Mouse (Mus musculus) lung, postnatal 4 days (tissue): ENCODE measurements around the gene Rbfox1.

Experiments used
- DNase-seq, 2 experiments: peaks; one replicate each; pipeline ENCODE4 v3.0.0; 2021

Gene Rbfox1

GRCm38 (mm10) chr16:7302416-7302815 lies 1417.3 kb downstream of the Rbfox1 start:
- no peak for DNase-seq

- DNase-seq: no peak
These were observed 1444.0 kb downstream of the Rbfox1 start for GRCm38 (mm10) chr16:7329196-7329595.

GRCm38 (mm10) chr16:7341186-7341585 lies 1456.0 kb downstream of the Rbfox1 start:
- DNase-seq: no peak

DNA sequence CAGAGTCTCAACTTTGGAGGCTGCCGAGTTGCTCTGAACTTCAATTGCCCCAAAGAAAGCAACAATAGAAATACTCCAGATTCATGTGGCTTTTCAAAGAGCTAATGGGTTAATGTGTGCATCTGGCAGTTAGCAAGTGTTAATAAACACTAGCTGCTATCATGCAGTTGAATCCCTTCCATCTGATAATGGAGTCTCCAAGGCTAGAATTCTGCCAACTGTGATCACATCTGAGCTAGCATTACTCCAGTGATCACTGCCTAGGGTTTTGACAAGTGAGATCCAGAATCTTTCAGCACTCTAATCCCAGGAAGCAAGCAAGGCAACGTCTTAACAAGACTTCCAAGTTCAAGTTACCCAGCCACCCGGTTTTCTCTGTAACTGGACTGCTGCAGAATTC lies 1460.1 kb downstream of the Rbfox1 start:
- DNase-seq: no peak

DNA sequence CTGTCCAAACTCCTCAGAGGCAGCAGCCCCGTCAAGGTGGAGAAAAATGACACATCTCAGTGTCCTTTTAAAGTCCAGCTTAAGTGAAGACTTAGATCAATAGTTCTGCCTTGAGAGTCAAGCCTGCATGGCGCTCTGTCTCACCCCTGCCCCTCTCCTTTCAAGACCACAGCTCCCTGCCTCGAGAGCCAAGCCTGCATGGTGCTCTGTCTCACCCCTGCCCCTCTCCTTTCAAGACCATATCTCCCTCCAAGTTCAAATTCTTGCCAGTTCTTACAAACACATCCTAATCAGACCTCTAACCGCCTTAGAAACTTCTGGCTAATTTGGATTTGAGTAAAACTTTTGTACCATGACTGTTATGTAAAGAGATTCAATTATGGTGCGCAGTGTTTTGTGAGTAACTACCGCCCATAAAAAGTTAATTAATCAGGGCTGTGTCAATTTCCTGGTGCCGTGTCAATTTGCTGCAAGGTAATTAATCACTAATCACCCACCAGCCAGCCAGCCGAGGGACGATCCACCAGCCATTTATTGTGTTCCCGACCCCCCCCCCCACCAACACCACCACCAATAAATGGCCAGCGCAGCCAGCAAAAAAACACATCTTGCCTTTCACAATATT lies 1461.0 kb downstream of the Rbfox1 start:
- DNase-seq: no peak

DNA sequence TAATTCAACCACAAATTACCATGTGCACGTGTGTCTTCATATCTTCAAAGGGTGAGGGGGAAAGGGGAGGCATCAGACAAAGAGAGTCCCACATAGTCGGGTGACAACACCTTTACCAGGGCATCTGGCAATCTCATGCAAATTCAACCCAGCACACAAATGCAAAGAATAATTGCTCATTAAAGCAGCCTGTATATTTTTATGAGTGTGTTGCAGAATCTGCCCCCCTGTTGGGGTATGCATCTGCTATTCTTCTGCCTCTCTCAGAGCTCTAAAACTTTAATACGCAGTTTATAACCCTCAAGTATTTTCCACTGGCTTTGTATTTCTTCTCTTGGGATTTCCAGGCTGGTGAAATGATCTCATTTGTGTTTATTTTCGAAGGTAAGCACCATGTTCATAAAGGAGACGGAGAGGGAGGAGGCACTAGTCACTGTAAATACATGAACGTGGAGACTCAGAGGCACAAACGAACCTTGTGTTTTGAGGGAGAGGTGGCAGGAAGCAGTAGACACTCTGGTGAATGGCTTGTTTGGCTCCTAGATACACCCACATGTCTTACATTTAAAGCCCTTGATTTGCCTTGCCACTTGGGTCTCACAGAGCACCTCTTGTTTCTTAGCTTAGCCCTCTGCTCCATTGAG lies 1462.5 kb downstream of the Rbfox1 start:
- no peak for DNase-seq

DNA sequence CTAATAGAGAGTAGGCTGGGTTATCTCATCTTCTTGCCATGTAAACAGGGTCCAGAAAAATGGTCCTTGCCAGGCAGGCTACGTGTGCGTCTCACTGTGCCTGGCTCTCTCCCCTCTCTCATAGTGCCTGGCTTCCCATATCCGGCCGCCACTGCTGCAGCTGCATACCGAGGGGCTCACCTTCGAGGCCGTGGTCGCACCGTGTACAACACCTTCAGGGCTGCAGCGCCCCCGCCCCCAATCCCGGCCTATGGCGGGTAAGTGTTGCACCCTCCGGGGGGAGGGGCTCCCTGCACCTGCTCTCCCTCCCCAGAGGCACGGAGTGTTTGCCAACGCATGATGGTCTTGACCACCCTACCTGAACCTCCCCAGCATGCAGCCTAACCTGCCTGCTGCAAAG lies 1467.7 kb downstream of the Rbfox1 start:
- DNase-seq: no peak

GRCm38 (mm10) chr16:7354116-7354515 lies 1469.0 kb downstream of the Rbfox1 start:
- DNase-seq: no peak

DNA sequence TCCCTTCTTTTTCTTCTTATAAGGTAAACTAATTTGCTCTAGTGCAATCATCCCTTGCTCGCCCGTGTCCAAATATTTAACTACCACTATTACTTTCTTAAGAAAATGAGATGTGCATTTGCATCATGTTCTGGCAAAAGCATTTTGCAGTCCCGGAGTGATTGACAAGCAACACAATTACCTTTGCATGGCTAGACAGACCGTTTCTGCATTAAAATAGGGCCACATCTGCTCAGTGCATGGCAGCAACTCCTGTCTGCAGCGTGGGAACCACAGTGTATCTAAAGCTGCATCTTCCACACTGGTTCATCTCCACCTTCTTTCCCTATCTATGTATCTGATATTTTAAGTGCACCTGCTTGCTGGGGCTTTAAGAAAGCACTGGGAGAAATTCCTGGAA lies 1473.9 kb downstream of the Rbfox1 start:
- no peak for DNase-seq

- no peak for DNase-seq
These were observed 1475.6 kb downstream of the Rbfox1 start for GRCm38 (mm10) chr16:7360706-7361105.

GRCm38 (mm10) chr16:7365878-7366277 lies 1480.7 kb downstream of the Rbfox1 start:
- no peak for DNase-seq

DNA sequence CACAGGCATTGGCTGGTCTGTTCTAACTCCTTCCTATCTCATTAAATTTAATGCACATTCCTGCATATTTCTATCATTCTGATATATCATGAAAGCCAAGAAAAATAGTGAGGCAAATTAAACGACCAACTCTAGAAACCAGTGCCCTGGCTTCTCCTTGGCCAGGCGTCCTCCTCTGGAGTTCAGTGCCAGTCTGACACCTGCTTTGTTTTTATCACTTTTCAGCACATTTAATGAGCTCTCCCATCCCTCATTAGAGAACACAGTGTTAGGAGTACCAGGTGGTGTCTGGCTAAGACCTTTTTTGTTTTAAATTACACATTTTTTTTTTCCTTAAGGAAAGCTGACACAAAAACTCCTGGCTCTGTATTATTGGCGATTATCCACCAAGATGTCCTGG lies 1489.0 kb downstream of the Rbfox1 start:
- DNase-seq: no peak

DNA sequence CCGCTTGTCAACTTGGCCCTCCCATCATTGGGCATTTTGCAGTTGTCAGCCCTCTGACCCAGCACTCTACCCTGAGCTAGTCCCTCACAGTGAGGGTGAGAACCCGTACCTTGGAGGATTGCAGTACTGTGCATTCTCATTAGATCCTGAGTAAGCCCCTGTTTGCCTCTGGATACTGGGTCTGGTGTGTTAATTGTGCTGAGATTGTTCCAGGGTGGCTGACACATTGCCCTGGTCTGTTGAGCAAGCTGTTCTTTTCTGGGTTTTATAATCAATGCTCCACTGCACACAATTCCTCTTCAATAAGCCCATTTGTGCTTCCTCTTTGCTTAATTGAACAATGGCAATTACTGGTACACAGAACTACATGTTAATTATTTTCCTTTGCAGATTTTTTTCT lies 1489.5 kb downstream of the Rbfox1 start:
- DNase-seq: no peak

GRCm38 (mm10) chr16:7396101-7396500 lies 1510.9 kb downstream of the Rbfox1 start:
- DNase-seq: no peak

DNA sequence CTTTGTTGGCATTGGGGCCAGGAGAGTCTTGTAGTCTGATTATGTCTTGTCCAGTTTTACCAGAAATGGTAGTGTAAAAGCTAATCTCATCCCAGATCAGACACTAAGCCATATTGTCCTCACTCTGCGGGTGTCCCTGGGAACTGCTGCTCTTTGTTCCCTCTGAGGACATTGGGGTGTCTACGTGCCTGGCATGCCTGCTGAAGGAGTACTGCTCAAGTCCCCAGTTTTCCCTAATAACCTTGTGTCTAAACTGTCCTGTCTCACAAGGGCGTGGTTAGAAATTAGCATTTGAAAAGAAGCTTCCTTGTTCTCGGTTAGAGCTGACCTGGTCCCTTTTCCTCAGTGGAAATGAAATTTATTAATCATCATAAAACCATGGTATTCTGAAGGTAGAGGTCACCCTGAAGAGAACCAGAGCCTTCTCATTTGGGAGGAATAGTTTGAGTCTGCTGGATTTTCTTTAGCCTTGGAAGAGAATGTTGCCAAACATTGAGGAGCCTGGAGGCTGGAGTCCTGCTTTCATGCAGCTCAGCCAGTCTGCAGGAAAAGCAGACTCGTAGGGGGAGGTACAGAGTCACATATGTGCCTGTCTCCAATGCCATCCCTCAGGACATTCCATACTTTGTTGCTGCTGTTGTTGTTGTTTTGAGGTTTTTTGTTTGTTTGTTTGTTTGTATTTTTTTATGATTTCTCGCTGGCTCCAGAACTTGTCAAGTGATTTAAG lies 1519.8 kb downstream of the Rbfox1 start:
- DNase-seq: no peak

DNA sequence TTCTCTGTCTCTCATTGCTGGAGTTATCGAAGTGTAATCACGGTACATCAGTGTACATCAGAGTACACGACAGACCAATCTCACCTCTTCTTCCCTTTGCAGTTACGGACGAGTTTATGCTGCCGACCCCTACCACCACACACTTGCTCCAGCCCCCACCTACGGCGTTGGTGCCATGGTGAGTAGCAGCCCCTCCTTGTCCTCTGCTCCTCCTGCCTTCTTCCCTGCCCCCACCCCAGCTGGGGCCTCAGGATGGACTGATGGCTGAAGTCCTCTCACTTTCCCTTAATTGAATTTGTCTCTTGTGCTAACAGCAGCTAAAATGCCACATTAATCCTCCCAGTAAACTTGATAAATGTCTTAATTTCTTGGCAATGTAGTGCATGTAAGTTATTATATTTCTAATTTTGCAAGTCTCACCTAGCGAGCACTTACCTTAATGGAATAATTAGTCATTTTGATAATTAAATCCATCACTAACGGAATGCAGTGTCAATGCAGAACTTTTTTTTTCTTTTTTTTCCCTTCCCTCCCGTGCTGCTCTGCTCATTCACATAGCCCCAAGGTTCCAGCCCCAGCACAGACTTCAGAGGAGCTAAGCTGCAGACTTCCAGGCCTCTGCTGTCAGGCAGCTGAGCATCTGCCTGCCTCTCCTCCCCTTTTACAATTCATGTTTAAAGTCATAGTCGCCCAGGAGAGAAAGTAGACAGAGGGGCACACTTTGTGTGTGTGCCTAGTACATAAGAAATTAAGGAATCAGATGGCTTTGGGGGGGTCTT lies 1522.9 kb downstream of the Rbfox1 start:
- no peak for DNase-seq

- peak; percentile 33 to 49 for DNase-seq
These were observed 1534.6 kb downstream of the Rbfox1 start for GRCm38 (mm10) chr16:7419655-7420281.

DNA sequence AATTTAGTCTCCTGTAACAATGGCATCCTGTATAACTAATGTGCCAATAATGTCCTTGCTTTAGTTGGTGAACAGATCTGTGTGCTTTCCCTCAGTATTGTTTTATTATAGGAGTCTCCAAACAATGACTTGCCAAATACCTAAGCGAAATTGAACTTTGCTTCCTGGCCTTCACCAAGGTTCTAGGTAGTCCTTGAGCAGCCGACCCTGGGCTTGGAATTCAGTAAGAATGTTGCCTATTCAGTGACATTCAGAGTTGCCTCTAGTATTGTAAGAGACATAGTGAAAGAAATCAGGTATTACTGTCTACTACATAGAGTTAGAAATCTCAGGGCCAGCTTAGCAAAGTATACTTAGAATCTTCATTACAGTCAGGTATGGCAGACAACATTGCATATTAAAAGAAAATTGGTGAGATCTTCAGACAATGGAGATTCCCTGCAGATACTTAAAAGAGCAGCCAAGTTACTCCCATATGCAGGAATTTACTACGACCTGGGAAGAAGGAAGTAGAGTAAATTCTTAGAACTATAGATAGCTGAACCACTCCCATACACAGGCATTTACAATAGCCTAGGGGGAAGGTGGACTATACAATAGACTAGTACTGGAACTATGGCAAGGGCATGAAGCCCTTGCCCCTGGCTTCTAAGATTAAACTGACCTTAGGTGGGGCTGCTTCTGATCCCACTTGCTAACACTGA lies 1540.4 kb downstream of the Rbfox1 start:
- DNase-seq: no peak

DNA sequence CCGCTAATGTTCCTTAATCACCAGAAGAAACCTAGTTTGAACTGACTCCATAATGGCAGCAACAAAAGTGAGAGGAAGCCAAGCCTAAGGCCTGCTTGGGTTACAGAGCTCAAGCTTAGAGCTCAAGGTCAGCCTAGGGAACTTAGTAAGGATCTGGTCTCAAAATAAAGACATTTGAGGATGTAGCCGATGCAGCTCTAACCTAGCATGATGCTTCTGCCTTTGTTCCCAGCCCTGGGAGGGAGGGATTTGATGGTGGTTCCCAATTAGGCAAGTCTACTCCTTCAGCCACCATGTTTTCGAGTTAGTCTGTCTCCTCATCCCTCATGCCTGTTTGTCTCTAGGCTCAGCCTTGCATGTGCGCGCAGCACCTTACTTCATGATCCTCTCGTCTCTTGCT lies 1548.1 kb downstream of the Rbfox1 start:
- DNase-seq: no peak

DNA sequence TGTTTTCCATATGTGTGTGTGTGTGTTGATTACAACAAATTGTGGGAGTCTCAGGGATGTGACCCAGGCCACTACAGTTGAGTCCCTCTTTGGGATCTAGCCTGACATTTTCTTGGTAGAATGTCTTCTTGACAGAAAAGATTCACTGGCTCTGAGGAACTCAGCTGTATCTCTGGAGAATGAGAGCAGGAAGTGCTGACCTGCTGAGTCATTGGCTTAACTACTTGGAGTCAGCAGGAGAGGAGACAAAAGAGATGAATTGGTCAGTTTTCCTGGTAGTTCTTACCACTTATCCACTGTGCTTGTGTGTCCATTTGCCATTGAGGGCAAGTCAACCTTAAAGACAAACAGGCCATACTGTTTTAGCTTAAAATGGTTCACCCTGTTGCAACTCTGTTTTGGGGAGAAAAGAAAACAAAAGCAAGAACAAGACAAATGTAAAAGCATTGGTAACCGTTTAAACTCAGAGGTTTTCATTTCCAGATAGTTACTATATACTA lies 1561.7 kb downstream of the Rbfox1 start:
- DNase-seq: no peak

GRCm38 (mm10) chr16:7447718-7448649 lies 1562.8 kb downstream of the Rbfox1 start:
- no peak for DNase-seq
